Comparison of ENCODE assay signal across 21 mouse cellular contexts in the genomic region with DNA sequence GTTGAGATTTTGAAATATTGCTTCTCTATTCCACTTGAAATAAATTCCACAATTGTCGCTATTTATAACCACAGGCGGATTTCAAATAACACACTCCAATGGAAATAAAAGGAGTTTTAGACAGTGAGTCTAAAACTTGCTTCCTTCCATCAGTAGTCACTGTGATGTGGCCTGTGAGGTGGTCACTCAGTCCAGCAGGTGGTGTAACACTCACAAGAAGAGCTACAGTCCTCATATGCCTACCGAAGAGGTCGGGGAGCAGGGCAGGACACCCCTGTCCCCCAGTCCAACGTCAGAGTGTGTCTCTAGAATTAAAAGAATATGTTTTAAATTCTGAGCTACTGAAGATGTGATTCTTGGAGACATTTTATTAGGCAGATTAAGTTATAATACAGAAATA.
DNase-seq lines count a peak whose midpoint lies in the region; ATAC-seq and TF ChIP-seq lines count a peak whose summit lies in the region.
"Had no signal": no experiment of that assay in that cellular context is flagged by ENCODE, and none has a peak within 500 bp of the region (broad histone marks: within the 10 kb centered on the region; RNA-seq: fewer than 3 reads in every experiment).

No protein-coding gene starts in this region.

- no peak for DNase-seq in lung, postnatal 4 days
- DNase-seq in brain, embryonic 14.5 days (ENCODE audit: low read depth) = no peak
- DNase-seq in adrenal gland, postnatal 4 days (ENCODE audit: low spot score in 2 of 2) = no peak
- DNase-seq: adrenal gland, adult 8-10 months; cerebellum, adult 11 months; cerebellum, postnatal 14 days; gastrocnemius, adult 2 months; kidney, adult 8-10 months; kidney, postnatal 25 days; liver, embryonic 13.5 days; right cerebral cortex, postnatal 4 days had no signal

- peak; percentile 39 for TF ChIP-seq CTCF in intestine, postnatal 0 days (IDR thresholded peaks at IDR 0.05; ENCODE audit: low read depth)
- TF ChIP-seq CTCF in ES-Bruce4 (IDR thresholded peaks at IDR 0.05; ENCODE audit: low read depth, low read length) = peak; percentile 34
- TF ChIP-seq CTCF in brain, embryonic 14.5 days (IDR thresholded peaks at IDR 0.05; ENCODE audit: borderline replicate concordance, extremely low read depth, insufficient read depth, insufficient read length) = peak; percentile 31; the same call in 1 of the 2 replicates

- TF ChIP-seq POLR2A in ES-Bruce4 (IDR thresholded peaks at IDR 0.05; ENCODE audit: insufficient read depth, low read length) = no peak
- TF ChIP-seq POLR2A in brain, embryonic 14.5 days (IDR thresholded peaks at IDR 0.05; ENCODE audit: borderline replicate concordance, extremely low read depth, insufficient read depth, insufficient read length, poor library complexity, severe bottlenecking) = no peak

- H3K9me3 ChIP-seq in intestine, postnatal 0 days (ENCODE audit: control insufficient read depth) = no peaks in the 10 kb centered on the region
- H3K9me3 ChIP-seq in intestine, embryonic 15.5 days = no peaks in the 10 kb centered on the region
- no peaks in the 10 kb centered on the region for H3K9me3 ChIP-seq in lung, embryonic 16.5 days (ENCODE audit: control insufficient read depth, low read length)
- no peaks in the 10 kb centered on the region for H3K9me3 ChIP-seq in ES-Bruce4 (replicated peaks; ENCODE audit: control insufficient read depth, insufficient read depth, low read length, poor library complexity, severe bottlenecking)
- H3K9me3 ChIP-seq: embryonic facial prominence, embryonic 15.5 days; forebrain, embryonic 10.5 days; heart, embryonic 13.5 days; limb, embryonic 12.5 days; liver, embryonic 13.5 days; midbrain, embryonic 13.5 days had no signal

- H3K4me2 ChIP-seq in intestine, postnatal 0 days (replicated peaks; ENCODE audit: low read depth) = no peak overlapping the region
- H3K4me2 ChIP-seq in intestine, embryonic 15.5 days (replicated peaks) = no peak overlapping the region
- H3K4me2 ChIP-seq in lung, embryonic 16.5 days (ENCODE audit: low read depth, low read length) = peak overlapping the region; percentile 8; the same call in 1 of the 2 replicates
- H3K4me2 ChIP-seq: embryonic facial prominence, embryonic 15.5 days; heart, embryonic 13.5 days; limb, embryonic 12.5 days; liver, embryonic 13.5 days; midbrain, embryonic 13.5 days had no signal

- H3K4me3 ChIP-seq in intestine, postnatal 0 days (ENCODE audit: low read depth, low read length) = no peak overlapping the region
- H3K4me3 ChIP-seq in intestine, embryonic 15.5 days (replicated peaks) = no peak overlapping the region
- H3K4me3 ChIP-seq in lung, embryonic 16.5 days (ENCODE audit: low read length) = no peak overlapping the region
- H3K4me3 ChIP-seq in ES-Bruce4 (ENCODE audit: low read depth, low read length) = no peak overlapping the region
- H3K4me3 ChIP-seq: embryonic facial prominence, embryonic 15.5 days; forebrain, embryonic 10.5 days; gastrocnemius, adult 2 months; heart, embryonic 13.5 days; limb, embryonic 12.5 days; liver, embryonic 13.5 days; midbrain, embryonic 13.5 days had no signal

- no peak overlapping the region for H3K9ac ChIP-seq in intestine, postnatal 0 days (ENCODE audit: low read depth, low read length)
- no peak overlapping the region for H3K9ac ChIP-seq in intestine, embryonic 15.5 days
- H3K9ac ChIP-seq in lung, embryonic 16.5 days (ENCODE audit: low read length) = no peak overlapping the region
- no peak overlapping the region for H3K9ac ChIP-seq in ES-Bruce4 (ENCODE audit: low read depth, poor library complexity, severe bottlenecking)
- H3K9ac ChIP-seq: embryonic facial prominence, embryonic 15.5 days; heart, embryonic 13.5 days; limb, embryonic 12.5 days; liver, embryonic 13.5 days; midbrain, embryonic 13.5 days had no signal

- no peaks in the 10 kb centered on the region for H3K4me1 ChIP-seq in intestine, postnatal 0 days (replicated peaks; ENCODE audit: control insufficient read depth, insufficient read depth, low read length)
- H3K4me1 ChIP-seq in intestine, embryonic 15.5 days (replicated peaks) = no peaks in the 10 kb centered on the region
- H3K4me1 ChIP-seq in lung, embryonic 16.5 days (replicated peaks; ENCODE audit: control insufficient read depth, insufficient read depth, low read length) = peaks cover 3% of the 10 kb centered on the region; the same call in 1 of the 2 replicates
- no peaks in the 10 kb centered on the region for H3K4me1 ChIP-seq in ES-Bruce4 (ENCODE audit: control insufficient read depth, insufficient read depth, low read length)
- H3K4me1 ChIP-seq: embryonic facial prominence, embryonic 15.5 days; heart, embryonic 13.5 days; limb, embryonic 12.5 days; liver, embryonic 13.5 days had no signal

- no peak for ATAC-seq in intestine, postnatal 0 days
- no peak for ATAC-seq in intestine, embryonic 15.5 days
- no peak for ATAC-seq in lung, embryonic 16.5 days (ENCODE audit: low read depth)
- ATAC-seq: midbrain, embryonic 13.5 days; Patski had no signal

- no peak overlapping the region for H3K27ac ChIP-seq in intestine, postnatal 0 days (ENCODE audit: low read depth, low read length)
- no peak overlapping the region for H3K27ac ChIP-seq in intestine, embryonic 15.5 days
- H3K27ac ChIP-seq in lung, embryonic 16.5 days (ENCODE audit: low read length) = no peak overlapping the region
- no peak overlapping the region for H3K27ac ChIP-seq in ES-Bruce4 (ENCODE audit: insufficient read depth, low read length)
- H3K27ac ChIP-seq: embryonic facial prominence, embryonic 15.5 days; forebrain, embryonic 10.5 days; gastrocnemius, adult 2 months; heart, embryonic 13.5 days; limb, embryonic 12.5 days; liver, embryonic 13.5 days; midbrain, embryonic 13.5 days had no signal

- H3K36me3 ChIP-seq in intestine, postnatal 0 days (ENCODE audit: control insufficient read depth, insufficient read depth) = peaks cover 3% of the 10 kb centered on the region; the same call in 1 of the 2 replicates
- no peaks in the 10 kb centered on the region for H3K36me3 ChIP-seq in intestine, embryonic 15.5 days
- H3K36me3 ChIP-seq in lung, embryonic 16.5 days (ENCODE audit: control insufficient read depth, insufficient read depth, low read length) = no peaks in the 10 kb centered on the region
- H3K36me3 ChIP-seq in ES-Bruce4 (ENCODE audit: control insufficient read depth, insufficient read depth, low read length, poor library complexity, severe bottlenecking) = no peaks in the 10 kb centered on the region
- H3K36me3 ChIP-seq: embryonic facial prominence, embryonic 15.5 days; forebrain, embryonic 10.5 days; limb, embryonic 12.5 days; liver, embryonic 13.5 days; midbrain, embryonic 13.5 days had no signal

- no peak for TF ChIP-seq EP300 in ES-Bruce4 (IDR thresholded peaks at IDR 0.05; ENCODE audit: insufficient read depth, low read depth, low read length)

- no peaks in the 10 kb centered on the region for H3K27me3 ChIP-seq in intestine, postnatal 0 days (replicated peaks; ENCODE audit: control insufficient read depth, insufficient read depth, low read length)
- no peaks in the 10 kb centered on the region for H3K27me3 ChIP-seq in intestine, embryonic 15.5 days (replicated peaks)
- no peaks in the 10 kb centered on the region for H3K27me3 ChIP-seq in lung, embryonic 16.5 days (ENCODE audit: control insufficient read depth, insufficient read depth, low read depth, low read length)
- no peaks in the 10 kb centered on the region for H3K27me3 ChIP-seq in ES-Bruce4 (ENCODE audit: control insufficient read depth, insufficient read depth, low read length, poor library complexity, severe bottlenecking)
- H3K27me3 ChIP-seq: embryonic facial prominence, embryonic 15.5 days; heart, embryonic 13.5 days; limb, embryonic 12.5 days; liver, embryonic 13.5 days; midbrain, embryonic 13.5 days; Patski had no signal

- 85% methylated on average over 5 of the region's 5 CpGs for WGBS in intestine, postnatal 0 days
- WGBS in intestine, embryonic 15.5 days = 85% methylated on average over 5 of the region's 5 CpGs
- 67% methylated on average over 5 of the region's 5 CpGs for WGBS in lung, embryonic 16.5 days
